Mouse (Mus musculus) heart, embryonic 11.5 days (tissue): ENCODE measurements around the gene Iglon5. TPM values are rescaled to one million over a fixed set of nuclear protein-coding genes. Genes with fewer than 3 reads are reported as not detected.

Experiments
- ATAC-seq: fragments of 200-750 bp; cut with Nextera tagmentation; replicated peaks from 2 replicates; pipeline ENCODE4 v1.8.0; 2017; ENCODE audit warnings: moderate library complexity; ENCODE audit not compliant: insufficient number of reproducible peaks, low FRiP score, low TSS enrichment
- H3K27ac ChIP-seq: fragments of 300-500 bp; sonication (generic); 2 replicates; pipeline ENCODE4 v1.5.1; 2014; ENCODE audit warnings: mild to moderate bottlenecking, low read depth, low read length
- H3K27me3 ChIP-seq: fragments of 300-500 bp; sonication (generic); 2 replicates; pipeline ENCODE4 v1.6.1; 2014; ENCODE audit warnings: mild to moderate bottlenecking, low read length, mixed read lengths; ENCODE audit not compliant: control insufficient read depth, insufficient read depth
- H3K36me3 ChIP-seq: fragments of 300-500 bp; sonication (generic); 2 replicates; pipeline ENCODE4 v1.6.1; 2014; ENCODE audit warnings: mild to moderate bottlenecking, low read length, moderate library complexity, mixed read lengths; ENCODE audit not compliant: control insufficient read depth, insufficient read depth
- H3K4me1 ChIP-seq: fragments of 300-500 bp; sonication (generic); 2 replicates; pipeline ENCODE4 v1.6.1; 2014; ENCODE audit warnings: low read length; ENCODE audit not compliant: control insufficient read depth, insufficient read depth
- H3K4me2 ChIP-seq: fragments of 300-500 bp; sonication (generic); 2 replicates; pipeline ENCODE4 v1.6.1; 2014; ENCODE audit warnings: mild to moderate bottlenecking, moderate library complexity
- H3K4me3 ChIP-seq: fragments of 300-500 bp; sonication (generic); 2 replicates; pipeline ENCODE4 v1.5.1; 2014; ENCODE audit warnings: low read depth, low read length
- H3K9ac ChIP-seq: fragments of 300-500 bp; sonication (generic); 2 replicates; pipeline ENCODE4 v1.6.1; 2014; ENCODE audit warnings: mild to moderate bottlenecking, low read depth, low read length, moderate library complexity
- H3K9me3 ChIP-seq: fragments of 300-500 bp; sonication (generic); replicated peaks from 2 replicates; pipeline ENCODE4 v1.6.1; 2016; ENCODE audit warnings: low read length; ENCODE audit not compliant: control insufficient read depth
- WGBS: fragments of 180-500 bp; shearing (Covaris S2); extraction: QIAGEN DNeasy Blood & Tissue Kit; methylation state at CpG from one replicate; pipeline ENCODE4 v1.1.7; 2014; ENCODE audit not compliant: insufficient replicate concordance; 5-methylcytosine and 5-hydroxymethylcytosine counted together
- microRNA-seq: library from miRNA; unstranded; fragments of <30 nt; microRNA quantifications from one replicate; pipeline ENCODE4, GENCODE M21; 2016; ENCODE audit warnings: borderline number of aligned reads
- polyA plus RNA-seq: library from polyadenylated mRNA; unstranded; fragments of >200 nt; fragmentation: Nextera tagmentation; extraction: Ambion mirVana; gene quantifications from 2 replicates; pipeline ENCODE4 v1.2.1, GENCODE M21; 2014

Gene Iglon5
- polyA plus RNA-seq, 1 experiment from 2014 or later = 0.10 TPM

DNA sequence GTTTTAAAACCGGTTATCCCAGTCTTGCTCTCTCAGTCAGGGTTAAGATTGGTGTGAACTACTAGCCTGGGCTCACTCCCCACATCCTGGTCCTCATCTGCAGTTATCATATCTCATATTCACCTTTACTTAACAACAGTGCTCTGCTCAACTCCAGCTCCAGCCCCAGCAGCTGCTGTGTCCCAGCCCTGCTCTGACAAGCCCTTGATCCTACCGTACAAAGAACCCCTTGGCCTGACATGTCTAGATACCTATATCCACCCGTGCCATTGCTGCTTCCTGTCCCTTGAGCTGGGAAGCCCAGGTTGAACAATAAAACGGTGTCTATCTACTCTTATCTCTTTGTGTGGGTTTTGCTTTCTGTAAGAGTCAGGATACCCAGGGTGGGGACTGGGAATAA is 60.4 kb downstream of the Iglon5 start:
- no peaks in the 10 kb centered on the region for H3K4me1 ChIP-seq
- no peak overlapping the region for H3K9ac ChIP-seq
- H3K36me3 ChIP-seq = no peaks in the 10 kb centered on the region
- no peak overlapping the region for H3K27ac ChIP-seq
- H3K27me3 ChIP-seq = no peaks in the 10 kb centered on the region
- ATAC-seq = no peak
- H3K4me3 ChIP-seq = no peak overlapping the region
- WGBS = 32% methylated on average over 4 of the region's 4 CpGs
- no peak overlapping the region for H3K4me2 ChIP-seq
- no peaks in the 10 kb centered on the region for H3K9me3 ChIP-seq

DNA sequence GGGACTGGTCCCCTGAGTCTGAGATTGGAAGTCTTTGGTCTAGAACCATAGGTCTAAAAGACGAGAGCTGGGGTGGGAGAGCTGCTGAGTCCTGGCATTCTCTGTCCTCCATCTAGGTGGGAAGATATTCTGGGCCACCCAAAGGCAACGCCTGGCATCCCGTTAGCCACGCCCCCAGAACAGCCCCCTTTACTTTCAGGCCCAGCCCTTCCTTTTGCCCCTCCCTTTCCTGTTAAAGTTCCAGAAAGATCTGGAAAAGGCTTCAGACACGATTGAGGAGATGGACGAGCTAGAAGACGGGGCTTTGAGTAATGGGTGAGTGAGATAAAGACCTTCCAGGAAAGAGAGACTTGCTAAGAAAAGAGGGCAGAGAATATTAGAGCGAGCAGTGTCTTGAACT is 62.5 kb downstream of the Iglon5 start, which contains the start of gene Lim2:
Gene Lim2 (plus strand): TSS at position 265 of the 400 bp plus-strand sequence.
- 74% methylated on average over 8 of the region's 8 CpGs for WGBS
- H3K9ac ChIP-seq = no peak within 1 kb of the TSS
- no peaks in the 10 kb centered on the region for H3K4me1 ChIP-seq
- no peaks in the 10 kb centered on the region for H3K36me3 ChIP-seq
- no peaks in the 10 kb centered on the region for H3K9me3 ChIP-seq
- H3K4me3 ChIP-seq = no peak within 1 kb of the TSS
- no peak within 1 kb of the TSS for H3K27ac ChIP-seq
- ATAC-seq = no peak
- no peak within 1 kb of the TSS for H3K4me2 ChIP-seq
- no peaks in the 10 kb centered on the region for H3K27me3 ChIP-seq

DNA sequence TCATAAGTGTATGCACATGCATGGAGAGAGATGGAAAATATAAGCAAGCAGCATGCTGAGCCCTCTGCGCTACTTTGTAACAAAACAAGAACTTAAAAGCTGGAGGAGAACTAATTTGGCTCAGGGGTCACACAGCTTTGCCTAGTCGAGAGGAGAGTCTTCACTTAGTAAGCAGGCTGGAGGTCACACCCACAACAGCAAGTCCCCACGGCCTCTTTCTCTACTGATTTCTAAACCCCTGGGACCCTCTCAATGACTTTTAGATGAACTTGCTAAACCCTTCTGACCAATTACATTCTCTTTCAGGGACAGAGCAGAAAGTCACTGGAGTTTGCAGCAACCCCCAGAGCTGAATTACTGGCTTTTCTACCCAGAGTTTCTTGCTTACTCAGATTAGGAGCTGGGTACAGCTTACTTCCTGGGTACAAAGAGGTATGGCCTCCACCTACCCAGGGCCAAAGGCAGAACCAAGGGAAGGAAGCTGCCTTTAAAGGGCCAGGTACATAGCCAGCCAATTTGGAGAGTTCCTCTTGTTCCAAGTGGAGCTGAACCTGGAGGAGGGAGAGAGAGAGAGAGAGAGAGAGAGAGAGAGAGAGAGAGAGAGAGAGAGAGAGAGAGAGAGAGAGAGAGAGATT is 65.8 kb downstream of the Iglon5 start:
- H3K27me3 ChIP-seq = no peaks in the 10 kb centered on the region
- no peaks in the 10 kb centered on the region for H3K9me3 ChIP-seq
- H3K9ac ChIP-seq = no peak overlapping the region
- WGBS = 54% methylated on average over 3 of the region's 3 CpGs
- H3K4me2 ChIP-seq = no peak overlapping the region
- H3K36me3 ChIP-seq = no peaks in the 10 kb centered on the region
- ATAC-seq = no peak
- H3K4me3 ChIP-seq = no peak overlapping the region
- no peak overlapping the region for H3K27ac ChIP-seq
- no peaks in the 10 kb centered on the region for H3K4me1 ChIP-seq

GRCm38 (mm10) chr7:43422995-43423617 is 66.8 kb downstream of the Iglon5 start:
- H3K4me1 ChIP-seq = no peaks in the 10 kb centered on the region
- ATAC-seq = peak; percentile 79
- no peaks in the 10 kb centered on the region for H3K27me3 ChIP-seq
- no peaks in the 10 kb centered on the region for H3K9me3 ChIP-seq
- H3K36me3 ChIP-seq = no peaks in the 10 kb centered on the region
- H3K4me3 ChIP-seq = no peak overlapping the region
- no peak overlapping the region for H3K9ac ChIP-seq
- 11% methylated on average over 11 of the region's 11 CpGs for WGBS
- H3K4me2 ChIP-seq = peak overlapping the region; percentile 47
- no peak overlapping the region for H3K27ac ChIP-seq

Small RNA genes lying within 50 kb of the gene (microRNA-seq; reads per million reads assigned to microRNA genes)
- 2.1 reads per million, percentile 26 among the genes with 10 or more reads in this experiment for gene Mir7051

Other genes with a start within 250 kb of the Iglon5 start
- 11.6 and 12.1 TPM in 2 replicates for gene Zfp715, start 176.8 kb downstream of the Iglon5 start, polyA plus RNA-seq
- 0.54 TPM in 1 of 2 replicates, not detected in the other for gene Siglecf, start 138.7 kb downstream of the Iglon5 start, polyA plus RNA-seq
- 0.24 TPM in 1 of 2 replicates, not detected in the other for gene Siglecg, start 81.9 kb downstream of the Iglon5 start, polyA plus RNA-seq
- gene Lim2, start 62.4 kb downstream of the Iglon5 start, polyA plus RNA-seq = not detected in 2 replicates
- 0.82 TPM in 1 of 2 replicates, not detected in the other for gene Nkg7, start 53.0 kb downstream of the Iglon5 start, polyA plus RNA-seq
- gene Cldnd2, start 49.3 kb downstream of the Iglon5 start, polyA plus RNA-seq = not detected in 2 replicates
- gene Etfb, start 46.0 kb downstream of the Iglon5 start, polyA plus RNA-seq = 538 and 556 TPM in 2 replicates
- not detected in 2 replicates for gene Gm45233, start 45.9 kb downstream of the Iglon5 start, polyA plus RNA-seq
- 0.99 and 1.9 TPM in 2 replicates for gene Vsig10l, start 26.9 kb downstream of the Iglon5 start, polyA plus RNA-seq
- gene 4931406B18Rik, start 15.9 kb upstream of the Iglon5 start, polyA plus RNA-seq = not detected in 2 replicates
- 0.44 and 0.79 TPM in 2 replicates for gene Cd33, start 54.4 kb upstream of the Iglon5 start, polyA plus RNA-seq
- gene Zfp658, start 72.2 kb upstream of the Iglon5 start, polyA plus RNA-seq = 1.2 and 1.9 TPM in 2 replicates
- 8.0 TPM in 2 replicates for gene Zfp719, start 89.5 kb upstream of the Iglon5 start, polyA plus RNA-seq
- 0.21 TPM in 1 of 2 replicates, not detected in the other for gene Zfp819, start 117.1 kb upstream of the Iglon5 start, polyA plus RNA-seq
- not detected in 2 replicates for gene Ceacam18, start 144.6 kb upstream of the Iglon5 start, polyA plus RNA-seq
- gene Siglece, start 170.1 kb upstream of the Iglon5 start, polyA plus RNA-seq = 0.23 and 0.37 TPM in 2 replicates
- 4.2 and 5.1 TPM in 2 replicates for gene Ctu1, start 181.9 kb upstream of the Iglon5 start, polyA plus RNA-seq
- not detected in 2 replicates for gene Klk14, start 200.3 kb upstream of the Iglon5 start, polyA plus RNA-seq
- gene Klk13, start 222.5 kb upstream of the Iglon5 start, polyA plus RNA-seq = 0.70 and 0.83 TPM in 2 replicates